Mouse (Mus musculus): ENCODE data around the gene Galr3. TPM values are rescaled to one million over a fixed set of nuclear protein-coding genes. Genes with fewer than 3 reads are reported as not detected.
A peak's percentile ranks its signal among the peaks of the same experiment; 100 is the strongest.

The Galr3 gene
- polyA plus RNA-seq, 2 experiments = 0.39 TPM; not detected in 1

GRCm38 (mm10) chr15:78998348-78998747 is 43.3 kb upstream of the Galr3 start:
- DNase-seq (ENCODE audit: low spot score) = no peak
- H3K36me3 ChIP-seq (ENCODE audit: control insufficient read depth, insufficient read depth, low read length) = peaks cover 99% of the 10 kb centered on the region
- ATAC-seq (ENCODE audit: low FRiP score, low read depth) = peak; percentile 31; the same call in 1 of the 2 replicates
- H3K4me1 ChIP-seq (ENCODE audit: control insufficient read depth, insufficient read depth, low read length) = no peaks in the 10 kb centered on the region
- WGBS = 63% methylated on average over 8 of the region's 8 CpGs
- H3K27me3 ChIP-seq (ENCODE audit: control insufficient read depth, insufficient read depth, low read length) = no peaks in the 10 kb centered on the region
- no peaks in the 10 kb centered on the region for H3K9me3 ChIP-seq (ENCODE audit: control insufficient read depth, low read length)
- H3K9ac ChIP-seq (ENCODE audit: low read depth, low read length, severe bottlenecking) = no peak overlapping the region
- no peak for TF ChIP-seq POLR2A (IDR thresholded peaks at IDR 0.05; ENCODE audit: borderline replicate concordance, extremely low read depth, insufficient read depth, insufficient read length)
- 0 out of 2 replicates have a peak overlapping the region, but pooled peaks have one; percentile 2 for H3K27ac ChIP-seq (replicated peaks; ENCODE audit: low read depth, low read length)
- H3K4me3 ChIP-seq (replicated peaks; ENCODE audit: low read length) = no peak overlapping the region
- H3K4me2 ChIP-seq (replicated peaks; ENCODE audit: low read depth, low read length, severe bottlenecking) = no peak overlapping the region

- DNase-seq (ENCODE audit: low spot score) (no peak), ATAC-seq (ENCODE audit: low FRiP score, low read depth) (no peak)
- Histone ChIP-seq H3K4me3 (replicated peaks; ENCODE audit: low read length) (no peak overlapping the region), H3K27ac (replicated peaks; ENCODE audit: low read depth, low read length) (no peak overlapping the region), H3K27me3 (ENCODE audit: control insufficient read depth, insufficient read depth, low read length) (no peaks in the 10 kb centered on the region), H3K9me3 (ENCODE audit: control insufficient read depth, low read length) (no peaks in the 10 kb centered on the region), H3K9ac (ENCODE audit: low read depth, low read length, severe bottlenecking) (no peak overlapping the region), H3K36me3 (ENCODE audit: control insufficient read depth, insufficient read depth, low read length) (peaks cover 99% of the 10 kb centered on the region), H3K4me2 (replicated peaks; ENCODE audit: low read depth, low read length, severe bottlenecking) (no peak overlapping the region), H3K4me1 (ENCODE audit: control insufficient read depth, insufficient read depth, low read length) (no peaks in the 10 kb centered on the region)
- TF ChIP-seq POLR2A (IDR thresholded peaks at IDR 0.05; ENCODE audit: borderline replicate concordance, extremely low read depth, insufficient read depth, insufficient read length) = no peak
- 85% methylated on average over 11 of the region's 11 CpGs for WGBS
Measured at GRCm38 (mm10) chr15:78999586-78999985, 42.1 kb upstream of the Galr3 start.

- DNase-seq (ENCODE audit: low spot score) = no peak
- peaks cover 99% of the 10 kb centered on the region for H3K36me3 ChIP-seq (ENCODE audit: control insufficient read depth, insufficient read depth, low read length)
- WGBS = 70% methylated on average over 7 of the region's 7 CpGs
- no peaks in the 10 kb centered on the region for H3K9me3 ChIP-seq (ENCODE audit: control insufficient read depth, low read length)
- H3K4me1 ChIP-seq (ENCODE audit: control insufficient read depth, insufficient read depth, low read length) = no peaks in the 10 kb centered on the region
- no peak for TF ChIP-seq POLR2A (IDR thresholded peaks at IDR 0.05; ENCODE audit: borderline replicate concordance, extremely low read depth, insufficient read depth, insufficient read length)
- no peaks in the 10 kb centered on the region for H3K27me3 ChIP-seq (ENCODE audit: control insufficient read depth, insufficient read depth, low read length)
- no peak overlapping the region for H3K4me2 ChIP-seq (replicated peaks; ENCODE audit: low read depth, low read length, severe bottlenecking)
- no peak for ATAC-seq (ENCODE audit: low FRiP score, low read depth)
- H3K4me3 ChIP-seq (replicated peaks; ENCODE audit: low read length) = no peak overlapping the region
- H3K9ac ChIP-seq (ENCODE audit: low read depth, low read length, severe bottlenecking) = no peak overlapping the region
- no peak overlapping the region for H3K27ac ChIP-seq (replicated peaks; ENCODE audit: low read depth, low read length)
Measured at GRCm38 (mm10) chr15:79000357-79000791, 41.3 kb upstream of the Galr3 start.

GRCm38 (mm10) chr15:79001559-79001958 is 40.1 kb upstream of the Galr3 start:
- 88% methylated on average over 5 of the region's 5 CpGs for WGBS
- Histone ChIP-seq H3K9me3 (ENCODE audit: control insufficient read depth, low read length) (no peaks in the 10 kb centered on the region), H3K4me3 (replicated peaks; ENCODE audit: low read length) (no peak overlapping the region), H3K9ac (ENCODE audit: low read depth, low read length, severe bottlenecking) (no peak overlapping the region), H3K36me3 (ENCODE audit: control insufficient read depth, insufficient read depth, low read length) (peaks cover 99% of the 10 kb centered on the region), H3K4me2 (replicated peaks; ENCODE audit: low read depth, low read length, severe bottlenecking) (no peak overlapping the region), H3K4me1 (ENCODE audit: control insufficient read depth, insufficient read depth, low read length) (no peaks in the 10 kb centered on the region), H3K27me3 (ENCODE audit: control insufficient read depth, insufficient read depth, low read length) (no peaks in the 10 kb centered on the region), H3K27ac (replicated peaks; ENCODE audit: low read depth, low read length) (no peak overlapping the region)
- TF ChIP-seq POLR2A (IDR thresholded peaks at IDR 0.05; ENCODE audit: borderline replicate concordance, extremely low read depth, insufficient read depth, insufficient read length) = no peak
- ATAC-seq (ENCODE audit: low FRiP score, low read depth) = no peak
- DNase-seq (ENCODE audit: low spot score) = no peak

GRCm38 (mm10) chr15:79002036-79002435 is 39.6 kb upstream of the Galr3 start:
- no peak for TF ChIP-seq POLR2A (IDR thresholded peaks at IDR 0.05; ENCODE audit: borderline replicate concordance, extremely low read depth, insufficient read depth, insufficient read length)
- Histone ChIP-seq H3K27me3 (ENCODE audit: control insufficient read depth, insufficient read depth, low read length) (no peaks in the 10 kb centered on the region), H3K4me2 (replicated peaks; ENCODE audit: low read depth, low read length, severe bottlenecking) (no peak overlapping the region), H3K4me3 (replicated peaks; ENCODE audit: low read length) (no peak overlapping the region), H3K4me1 (ENCODE audit: control insufficient read depth, insufficient read depth, low read length) (no peaks in the 10 kb centered on the region), H3K9ac (ENCODE audit: low read depth, low read length, severe bottlenecking) (no peak overlapping the region), H3K27ac (replicated peaks; ENCODE audit: low read depth, low read length) (no peak overlapping the region), H3K36me3 (ENCODE audit: control insufficient read depth, insufficient read depth, low read length) (peaks cover 99% of the 10 kb centered on the region), H3K9me3 (ENCODE audit: control insufficient read depth, low read length) (no peaks in the 10 kb centered on the region)
- ATAC-seq (ENCODE audit: low FRiP score, low read depth) (no peak), DNase-seq (ENCODE audit: low spot score) (no peak)
- WGBS = 37% methylated on average over 19 of the region's 19 CpGs

- H3K4me1 ChIP-seq (ENCODE audit: control insufficient read depth, insufficient read depth, low read length) = no peaks in the 10 kb centered on the region
- no peak overlapping the region for H3K4me3 ChIP-seq (replicated peaks; ENCODE audit: low read length)
- no peaks in the 10 kb centered on the region for H3K27me3 ChIP-seq (ENCODE audit: control insufficient read depth, insufficient read depth, low read length)
- no peak for ATAC-seq (ENCODE audit: low FRiP score, low read depth)
- WGBS = 83% methylated on average over 3 of the region's 3 CpGs
- H3K36me3 ChIP-seq (ENCODE audit: control insufficient read depth, insufficient read depth, low read length) = peaks cover 93% of the 10 kb centered on the region
- no peak overlapping the region for H3K27ac ChIP-seq (replicated peaks; ENCODE audit: low read depth, low read length)
- H3K4me2 ChIP-seq (replicated peaks; ENCODE audit: low read depth, low read length, severe bottlenecking) = no peak overlapping the region
- H3K9ac ChIP-seq (ENCODE audit: low read depth, low read length, severe bottlenecking) = no peak overlapping the region
- H3K9me3 ChIP-seq (ENCODE audit: control insufficient read depth, low read length) = no peaks in the 10 kb centered on the region
- TF ChIP-seq POLR2A (IDR thresholded peaks at IDR 0.05; ENCODE audit: borderline replicate concordance, extremely low read depth, insufficient read depth, insufficient read length) = no peak
- DNase-seq (ENCODE audit: low spot score) = no peak
Measured at GRCm38 (mm10) chr15:79003079-79003478, 38.6 kb upstream of the Galr3 start.

All from limb, embryonic 14.5 days (tissue).